Mouse (Mus musculus) stomach, postnatal 0 days (tissue): ENCODE data around the gene 8030474K03Rik. TPM values are rescaled to one million over a fixed set of nuclear protein-coding genes. Genes with fewer than 3 reads are reported as not detected.

Source experiments
- ATAC-seq: fragments of 200-750 bp; cut with Nextera tagmentation; 2 replicates; pipeline ENCODE4 v1.8.0; 2017; ENCODE audit not compliant: low FRiP score, low TSS enrichment
- DNase-seq: peaks from one replicate; pipeline ENCODE4 v3.0.0-alpha.2; 2016; ENCODE audit warnings: low spot score
- H3K27ac ChIP-seq: fragments of 300-500 bp; sonication (generic); replicated peaks from 2 replicates; pipeline ENCODE4 v1.5.1; 2014; ENCODE audit warnings: mild to moderate bottlenecking, control low read depth
- H3K27me3 ChIP-seq: fragments of 300-500 bp; sonication (generic); 2 replicates; pipeline ENCODE4 v1.6.1; 2014; ENCODE audit warnings: low read length; ENCODE audit not compliant: control insufficient read depth, insufficient read depth
- H3K36me3 ChIP-seq: fragments of 300-500 bp; sonication (generic); 2 replicates; pipeline ENCODE4 v1.6.1; 2014; ENCODE audit warnings: low read length, mixed read lengths; ENCODE audit not compliant: control insufficient read depth, insufficient read depth
- H3K4me1 ChIP-seq: fragments of 300-500 bp; sonication (generic); replicated peaks from 2 replicates; pipeline ENCODE4 v1.6.1; 2014; ENCODE audit warnings: antibody characterized with exemption; ENCODE audit not compliant: control insufficient read depth, insufficient read depth
- H3K4me2 ChIP-seq: fragments of 300-500 bp; sonication (generic); replicated peaks from 2 replicates; pipeline ENCODE4 v1.6.1; 2014; ENCODE audit warnings: low read depth, mild to moderate bottlenecking, control low read depth, moderate library complexity
- H3K4me3 ChIP-seq: fragments of 300-500 bp; sonication (generic); 2 replicates; pipeline ENCODE4 v1.5.1; 2014; ENCODE audit warnings: low read depth, low read length, control low read depth
- H3K9ac ChIP-seq: fragments of 300-500 bp; sonication (generic); 2 replicates; pipeline ENCODE4 v1.6.1; 2014; ENCODE audit warnings: mild to moderate bottlenecking, low read length, control low read depth, mixed read lengths
- H3K9me3 ChIP-seq: fragments of 300-500 bp; sonication (generic); 2 replicates; pipeline ENCODE4 v1.6.1; 2016; ENCODE audit warnings: low read length; ENCODE audit not compliant: control insufficient read depth
- CTCF ChIP-seq: IDR thresholded peaks from 2 replicates; pipeline ENCODE4 v1.5.1; 2016; ENCODE audit warnings: antibody characterized with exemption, low read depth, mild to moderate bottlenecking, moderate library complexity
- EP300 ChIP-seq: optimal IDR thresholded peaks from 2 replicates; pipeline ENCODE3; 2016; ENCODE audit warnings: antibody characterized with exemption
- WGBS: fragments of 180-500 bp; shearing (Covaris S2); extraction: QIAGEN DNeasy Blood & Tissue Kit; methylation state at CpG from one replicate; pipeline ENCODE4 v1.1.7; 2014; 5-methylcytosine and 5-hydroxymethylcytosine counted together
- polyA plus RNA-seq: library from polyadenylated mRNA; unstranded; fragments of >200 nt; fragmentation: Nextera tagmentation; extraction: Ambion mirVana; gene quantifications from 2 replicates; pipeline ENCODE4 v1.2.1, GENCODE M21; 2015

8030474K03Rik gene
- polyA plus RNA-seq, 1 experiment from 2014 or later = not detected

DNA sequence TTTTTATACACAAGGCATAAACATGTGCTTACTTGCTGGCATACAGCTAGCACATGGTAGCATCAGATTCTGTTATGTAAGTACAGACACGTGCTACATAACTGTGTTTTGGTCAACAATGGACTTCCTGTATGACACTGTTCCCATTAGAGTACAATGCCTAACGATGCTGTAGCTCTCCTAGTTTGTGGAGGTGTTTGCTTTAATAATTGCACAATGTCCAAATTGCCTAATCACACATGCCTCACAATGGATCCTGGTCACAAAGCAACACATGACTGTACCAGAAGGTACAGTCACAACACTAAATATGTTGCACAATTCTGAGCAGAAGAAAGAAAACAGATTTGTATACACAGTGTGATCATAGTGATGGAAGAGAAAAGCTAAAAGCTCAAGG is 25.0 kb upstream of the 8030474K03Rik start:
- DNase-seq (no peak), ATAC-seq (no peak)
- H3K4me3 ChIP-seq = no peak overlapping the region
- no peaks in the 10 kb centered on the region for H3K36me3 ChIP-seq
- no peaks in the 10 kb centered on the region for H3K9me3 ChIP-seq
- no peaks in the 10 kb centered on the region for H3K4me1 ChIP-seq
- no peak for TF ChIP-seq EP300
- no peak for TF ChIP-seq CTCF
- no peak overlapping the region for H3K9ac ChIP-seq
- H3K4me2 ChIP-seq = no peak overlapping the region
- H3K27me3 ChIP-seq = no peaks in the 10 kb centered on the region
- 51% methylated on average over 2 of the region's 2 CpGs for WGBS
- no peak overlapping the region for H3K27ac ChIP-seq

DNA sequence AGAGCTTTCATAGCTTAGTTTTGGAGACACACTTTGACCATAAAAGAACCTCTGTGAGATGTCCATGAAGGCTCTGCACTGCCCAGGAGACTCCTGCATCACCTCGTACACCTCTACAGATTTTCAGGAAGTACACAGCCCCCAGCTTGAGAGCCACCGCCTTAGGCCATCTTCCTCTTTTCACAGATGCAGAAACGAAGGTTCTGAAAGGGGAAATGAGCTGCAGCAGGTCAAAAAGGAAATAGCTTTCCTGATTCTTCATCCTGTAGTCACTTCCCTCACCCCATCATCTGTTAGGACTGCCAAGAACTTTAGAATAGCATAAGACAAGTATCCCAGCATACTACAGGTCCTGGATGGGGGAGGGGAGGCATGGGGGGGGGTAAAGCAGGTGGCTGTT is 24.1 kb upstream of the 8030474K03Rik start:
- no peak for TF ChIP-seq CTCF
- no peak for TF ChIP-seq EP300
- Histone ChIP-seq H3K4me3 (no peak overlapping the region), H3K27me3 (no peaks in the 10 kb centered on the region), H3K9me3 (no peaks in the 10 kb centered on the region), H3K4me1 (no peaks in the 10 kb centered on the region), H3K36me3 (no peaks in the 10 kb centered on the region), H3K27ac (no peak overlapping the region), H3K9ac (no peak overlapping the region), H3K4me2 (no peak overlapping the region)
- ATAC-seq (no peak), DNase-seq (no peak)
- 61% methylated on average over 3 of the region's 3 CpGs for WGBS

DNA sequence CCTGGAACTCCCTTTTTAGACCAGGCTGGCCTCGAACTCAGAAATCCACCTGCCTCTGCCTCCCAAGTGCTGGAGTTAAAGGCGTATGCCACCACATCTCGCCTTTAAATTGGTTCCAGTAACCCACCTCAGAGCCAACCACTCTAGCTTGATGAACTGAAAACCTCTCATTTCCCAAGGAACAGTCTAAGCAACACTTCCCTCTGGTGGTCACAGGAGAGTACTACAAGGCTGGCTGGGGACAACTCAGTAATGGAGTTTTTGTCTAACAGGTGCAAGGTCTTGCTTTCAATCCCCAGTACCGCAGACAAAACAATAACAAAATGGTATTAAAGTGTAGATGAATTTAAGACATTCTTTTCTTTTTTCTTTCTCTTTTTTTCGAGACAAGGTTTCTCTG is 22.4 kb upstream of the 8030474K03Rik start:
- H3K4me1 ChIP-seq = no peaks in the 10 kb centered on the region
- H3K36me3 ChIP-seq = no peaks in the 10 kb centered on the region
- H3K9ac ChIP-seq = no peak overlapping the region
- WGBS = 43% methylated on average over 5 of the region's 5 CpGs
- H3K9me3 ChIP-seq = no peaks in the 10 kb centered on the region
- peak; percentile 26 for DNase-seq
- no peaks in the 10 kb centered on the region for H3K27me3 ChIP-seq
- H3K27ac ChIP-seq = no peak overlapping the region
- H3K4me3 ChIP-seq = no peak overlapping the region
- H3K4me2 ChIP-seq = no peak overlapping the region
- no peak for ATAC-seq
- TF ChIP-seq CTCF = peak; percentile 85
- no peak for TF ChIP-seq EP300

DNA sequence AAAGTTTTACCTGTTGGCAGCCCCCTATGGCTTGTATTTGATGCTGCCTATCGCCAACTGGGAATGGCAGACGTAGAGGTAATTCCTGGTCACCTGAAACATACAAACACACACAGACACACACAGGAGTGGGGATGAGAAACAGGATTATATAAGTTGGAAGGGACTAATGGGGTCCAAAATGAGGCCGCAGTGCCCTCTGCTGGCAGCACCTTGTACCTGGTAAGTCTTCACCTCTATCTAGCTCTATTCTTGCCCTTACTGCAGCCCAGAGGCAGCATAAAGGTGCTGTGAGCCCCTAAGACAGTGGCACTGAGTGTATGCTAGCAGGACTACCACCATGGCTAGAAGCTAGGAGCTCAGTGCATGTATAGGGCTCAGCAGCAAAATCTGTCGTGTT is 2.9 kb upstream of the 8030474K03Rik start:
- Histone ChIP-seq H3K4me3 (no peak overlapping the region), H3K4me2 (no peak overlapping the region), H3K9ac (no peak overlapping the region), H3K36me3 (no peaks in the 10 kb centered on the region), H3K27ac (no peak overlapping the region), H3K27me3 (no peaks in the 10 kb centered on the region), H3K4me1 (no peaks in the 10 kb centered on the region), H3K9me3 (no peaks in the 10 kb centered on the region)
- peak; percentile 41 for DNase-seq
- peak; percentile 71 for TF ChIP-seq CTCF
- no peak for TF ChIP-seq EP300
- 44% methylated on average over 4 of the region's 4 CpGs for WGBS
- no peak for ATAC-seq

DNA sequence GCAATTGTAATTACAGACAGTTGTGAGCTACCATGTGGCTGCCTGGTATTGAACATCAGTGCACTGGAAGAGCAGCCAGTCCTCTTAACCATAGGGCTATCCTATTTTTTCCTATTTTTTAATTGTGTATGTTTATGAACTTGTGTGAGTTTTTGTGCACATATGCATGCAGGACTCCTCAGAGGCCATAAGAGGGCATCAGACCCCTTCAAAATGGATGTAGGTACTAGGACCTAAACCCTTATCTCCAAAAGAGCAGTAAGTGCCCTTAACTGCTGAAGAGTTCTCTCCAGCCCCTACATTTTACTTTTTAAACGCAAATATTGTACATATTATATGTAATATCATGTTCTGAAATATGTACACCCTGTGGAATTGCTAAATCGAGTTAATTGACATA is 11.1 kb downstream of the 8030474K03Rik start:
- WGBS = 37% methylated on average over 2 of the region's 2 CpGs
- DNase-seq (no peak), ATAC-seq (no peak)

DNA sequence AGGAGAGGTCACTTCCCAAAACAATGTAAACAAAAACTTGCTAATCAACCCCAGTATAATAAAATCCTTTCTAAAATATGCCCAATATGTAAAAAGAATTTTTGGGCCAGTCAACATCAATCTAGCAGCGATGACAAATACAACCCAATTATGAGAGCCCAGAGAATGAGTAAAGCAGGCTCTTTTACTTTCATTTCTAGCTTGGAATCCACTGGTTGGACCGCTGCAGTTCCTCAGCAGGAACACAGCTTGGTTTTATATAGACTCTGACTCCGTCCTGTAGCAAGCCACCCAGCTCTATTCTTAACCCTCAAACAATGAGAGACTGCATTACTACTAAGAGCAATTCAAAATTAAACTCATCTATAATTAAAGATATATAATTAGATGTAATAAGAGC is 17.3 kb downstream of the 8030474K03Rik start:
- DNase-seq (no peak), ATAC-seq (no peak)
- Histone ChIP-seq H3K9me3 (no peaks in the 10 kb centered on the region), H3K4me2 (no peak overlapping the region), H3K27ac (no peak overlapping the region), H3K36me3 (no peaks in the 10 kb centered on the region), H3K4me1 (no peaks in the 10 kb centered on the region), H3K4me3 (no peak overlapping the region), H3K9ac (no peak overlapping the region), H3K27me3 (no peaks in the 10 kb centered on the region)
- WGBS = 49% methylated on average over 3 of the region's 3 CpGs
- TF ChIP-seq EP300 (no peak), CTCF (no peak)

More for the DNA sequence above, 11.1 kb downstream of the 8030474K03Rik start:
- TF ChIP-seq EP300 (no peak), CTCF (peak; percentile 73)
- Histone ChIP-seq H3K27me3 (no peaks in the 10 kb centered on the region), H3K27ac (no peak overlapping the region), H3K4me3 (no peak overlapping the region), H3K9ac (no peak overlapping the region), H3K4me1 (no peaks in the 10 kb centered on the region), H3K36me3 (no peaks in the 10 kb centered on the region), H3K4me2 (no peak overlapping the region), H3K9me3 (no peaks in the 10 kb centered on the region)
